Mouse (Mus musculus): Measurements from ENCODE around the gene Cct2.

GRCm38 (mm10) chr10:117105015-117105414, 41.4 kb upstream of the Cct2 start:
- TF ChIP-seq POLR2A (IDR thresholded peaks at IDR 0.05; ENCODE audit: extremely low read depth, insufficient read depth, low read length), result no peak
- TF ChIP-seq CTCF (IDR thresholded peaks at IDR 0.05; ENCODE audit: extremely low read depth, insufficient read depth, low read length), result no peak

Measured in cortical plate, adult 2 months (tissue).